Mouse (Mus musculus) mature B cell (primary cell): ENCODE data around the gene Nub1.

Source experiments
- in situ Hi-C: fragments of 300-500 bp; cut with MboI; formaldehyde crosslinking; loops from 2 replicates; pipeline ENCODE4 v1.14.3; 2019

Gene Nub1

DNA sequence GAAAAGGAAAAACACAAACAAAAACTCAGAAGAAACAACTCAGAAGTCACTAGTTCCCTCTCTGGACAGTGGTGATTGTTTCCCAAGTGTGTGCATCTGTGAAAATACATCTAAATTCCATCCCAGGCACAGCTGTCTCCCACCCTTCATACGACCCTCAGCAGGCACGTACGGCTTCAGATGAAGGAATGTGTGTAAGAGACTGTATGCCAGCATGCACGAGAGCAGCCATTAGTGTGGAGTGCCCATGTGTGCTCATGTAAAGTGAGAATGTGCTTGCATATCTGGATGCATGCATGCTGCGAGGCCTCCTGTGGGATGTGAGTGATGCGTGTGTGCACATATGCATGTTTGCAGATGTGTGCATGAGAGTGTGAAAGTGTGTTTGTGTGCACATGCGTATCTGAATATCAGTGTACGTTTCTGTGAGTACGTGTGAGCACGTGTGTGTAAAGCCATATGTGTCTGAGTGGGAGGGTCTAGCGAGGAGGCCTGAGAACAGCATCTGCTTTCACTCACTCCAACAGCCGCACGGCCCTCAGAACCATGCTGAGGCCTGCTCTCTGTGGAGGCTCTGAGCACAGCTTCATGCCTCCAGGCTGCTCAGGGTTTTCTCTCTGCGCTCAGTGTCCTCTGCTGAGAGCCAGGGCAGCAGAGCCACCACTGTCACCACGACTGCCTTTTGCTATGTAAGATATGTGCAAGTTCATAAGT lies 56.0 kb downstream of the Nub1 start:
- in situ Hi-C loops = no loop called here

DNA sequence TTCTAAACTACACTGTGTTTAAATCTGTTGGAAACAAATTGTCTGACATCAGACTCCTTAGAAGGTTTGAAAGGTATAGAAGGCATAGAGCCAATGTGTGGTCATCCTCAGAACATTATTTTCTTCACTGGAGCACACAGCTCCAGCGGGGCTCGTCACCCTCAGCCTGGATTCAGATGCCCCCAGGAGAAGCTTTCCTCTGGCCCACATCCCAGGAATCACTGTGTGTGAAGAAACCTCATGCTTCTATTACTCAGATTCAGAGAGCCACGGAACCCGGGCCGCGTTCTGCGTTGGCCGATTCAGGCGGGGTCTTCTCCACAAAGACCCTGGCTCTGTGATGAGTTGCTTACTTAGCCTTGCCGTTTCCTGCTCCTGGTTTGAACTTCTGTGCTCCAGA lies 58.6 kb downstream of the Nub1 start:
- in situ Hi-C loops = no loop called here

DNA sequence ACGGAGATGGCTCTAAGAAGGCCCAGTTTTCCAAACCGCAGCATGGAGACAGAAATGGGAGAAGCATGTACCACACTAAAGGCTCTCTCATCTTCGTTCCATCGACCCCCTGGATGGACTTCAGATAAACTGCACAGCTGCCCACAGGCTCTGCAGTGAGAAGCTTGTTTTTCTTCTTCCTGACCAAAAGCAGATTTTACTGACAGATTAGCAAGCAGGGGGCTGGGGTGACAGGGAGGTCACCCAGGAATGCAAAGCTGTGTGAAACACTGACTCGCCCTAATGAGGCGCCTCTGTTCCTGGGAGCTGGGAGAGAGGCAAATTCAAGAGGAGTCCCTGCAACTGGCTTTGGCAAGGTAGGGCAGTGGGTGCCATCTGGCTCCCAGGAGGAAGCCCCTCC lies 62.2 kb downstream of the Nub1 start:
- in situ Hi-C loops = no loop called here

DNA sequence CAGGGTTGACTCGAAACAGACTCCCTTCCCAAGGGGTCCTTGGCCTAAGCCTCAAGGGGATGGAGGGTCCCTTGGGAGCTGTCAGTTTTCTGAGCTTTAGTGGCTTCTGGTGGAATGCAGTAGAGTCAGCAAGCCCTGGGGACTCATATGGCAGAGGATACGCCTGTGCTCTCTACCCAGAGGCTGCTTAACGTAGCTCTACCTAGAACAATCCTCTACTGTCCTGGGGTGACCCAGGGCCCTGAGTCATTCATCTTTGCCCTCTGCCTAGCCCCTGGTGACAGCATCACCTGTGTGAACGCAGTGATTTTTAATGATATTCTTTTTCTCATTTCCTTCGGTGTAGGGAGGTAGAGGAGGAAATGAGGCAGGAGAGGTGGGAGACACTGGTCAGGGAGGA lies 64.4 kb downstream of the Nub1 start:
- in situ Hi-C loops = loop anchor here (10.0 kb wide), 1 partner anchor 65 kb away; the partner anchor contains the start of gene Nub1

DNA sequence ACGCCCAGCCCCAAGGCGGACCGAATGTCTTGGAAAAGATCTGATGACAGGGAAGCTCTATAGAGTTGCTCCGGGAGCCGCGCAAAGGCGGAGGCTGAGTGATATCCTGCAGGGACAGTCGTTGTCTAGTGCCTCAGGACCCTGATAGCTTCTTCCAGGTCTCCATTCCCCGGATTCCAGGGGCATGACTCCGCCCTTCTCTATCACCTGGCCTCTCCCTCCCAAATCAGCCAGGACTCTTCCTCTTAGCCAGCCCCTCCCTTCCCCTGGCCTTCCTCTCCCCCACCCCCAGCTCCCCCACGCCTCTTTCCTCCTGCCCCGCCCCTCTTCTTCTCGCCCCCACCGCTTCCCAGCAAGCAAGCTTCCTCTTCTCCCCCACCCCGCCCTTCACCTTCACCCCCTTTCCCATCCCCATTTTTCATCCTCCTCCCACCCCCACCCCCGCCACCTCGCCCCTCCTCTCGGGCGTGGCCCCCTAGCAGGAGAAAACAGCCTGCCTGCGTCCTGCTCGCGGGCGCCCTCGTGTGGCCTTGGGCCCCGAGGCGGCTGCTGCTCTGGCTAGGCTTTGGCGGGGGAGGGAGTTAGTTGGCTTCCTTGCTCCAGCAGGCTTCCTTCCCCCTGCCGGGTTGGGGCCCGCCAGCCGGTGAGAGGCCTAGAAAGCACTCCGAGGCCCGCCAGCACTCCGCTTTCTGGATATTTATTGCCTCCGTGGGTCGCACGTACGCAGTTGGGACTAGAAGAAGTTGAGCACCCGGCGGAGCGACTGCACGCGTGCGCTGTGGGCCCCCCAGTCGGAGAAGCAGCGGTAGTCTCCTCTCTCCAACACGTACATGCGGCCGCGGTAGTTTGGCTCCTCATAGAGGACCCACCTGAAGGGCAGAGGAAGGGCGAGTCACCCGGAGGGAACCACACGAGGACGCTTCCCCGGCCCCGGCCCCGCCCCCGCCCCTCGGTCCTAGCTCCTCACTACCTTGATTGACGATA lies 65.3 kb downstream of the Nub1 start:
- in situ Hi-C loops = loop anchor here (10.0 kb wide), 1 partner anchor 66 kb away; the partner anchor contains the start of gene Nub1

DNA sequence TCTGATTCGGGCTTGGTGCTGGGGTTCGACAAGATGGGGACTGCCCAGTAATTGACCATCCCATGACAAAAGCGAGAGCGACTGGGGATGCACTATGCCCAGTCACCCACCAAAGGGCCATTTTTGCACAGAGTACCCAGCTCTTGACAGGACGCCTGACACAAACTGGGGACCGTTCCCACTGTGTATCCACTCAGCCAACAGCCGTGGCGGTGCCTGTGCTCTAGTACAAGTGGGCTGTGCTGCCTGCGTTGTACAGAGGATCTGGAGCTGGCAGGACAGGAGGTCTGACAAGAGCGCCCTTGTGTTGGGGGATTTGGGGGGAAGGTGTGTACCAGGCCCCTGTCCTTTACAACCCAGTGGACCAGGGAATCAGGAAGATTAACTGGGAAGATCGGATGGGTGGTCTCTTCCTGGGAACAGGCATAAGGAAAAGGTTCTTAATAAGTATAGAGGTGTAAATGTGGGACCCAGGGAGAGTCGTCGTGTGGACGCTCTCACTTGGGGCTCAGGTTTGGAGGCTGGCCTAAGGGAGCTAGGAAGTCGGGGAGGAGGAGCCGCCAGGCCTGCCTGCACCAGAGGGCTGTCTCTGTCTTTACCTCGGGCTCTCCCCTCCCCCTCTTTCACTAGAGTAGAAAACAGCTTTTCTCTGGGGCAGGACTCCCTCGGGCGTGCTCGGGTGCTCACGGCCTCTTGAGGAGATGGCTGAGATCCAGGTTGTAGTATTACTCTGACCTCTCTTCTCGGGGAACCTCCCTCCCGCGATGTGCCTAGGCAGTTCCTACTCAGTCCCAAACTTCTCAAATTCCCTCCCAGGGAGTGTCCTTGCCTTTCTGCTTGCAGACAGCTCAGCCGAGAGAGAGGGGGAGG lies 66.2 kb downstream of the Nub1 start:
- in situ Hi-C loops = loop anchor here (10.0 kb wide), 1 partner anchor 67 kb away; the partner anchor contains the start of gene Nub1

DNA sequence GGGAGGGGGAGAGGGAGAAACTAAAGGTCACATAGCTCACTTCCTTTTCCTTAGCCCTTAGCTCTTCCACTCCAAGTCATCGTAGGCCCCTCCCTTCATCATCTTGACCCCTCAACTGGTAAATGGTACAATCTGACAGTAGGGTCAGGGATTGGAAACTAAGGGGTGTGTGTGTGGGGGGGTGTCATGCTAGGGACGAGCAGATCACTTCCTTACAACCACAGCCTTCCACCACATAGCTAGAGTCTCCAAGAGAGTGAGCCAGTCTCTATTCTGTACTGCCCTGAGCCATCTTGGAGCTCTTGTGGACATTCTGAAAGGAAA lies 66.8 kb downstream of the Nub1 start:
- in situ Hi-C loops = loop anchor here (10.0 kb wide), 1 partner anchor 67 kb away; the partner anchor contains the start of gene Nub1

DNA sequence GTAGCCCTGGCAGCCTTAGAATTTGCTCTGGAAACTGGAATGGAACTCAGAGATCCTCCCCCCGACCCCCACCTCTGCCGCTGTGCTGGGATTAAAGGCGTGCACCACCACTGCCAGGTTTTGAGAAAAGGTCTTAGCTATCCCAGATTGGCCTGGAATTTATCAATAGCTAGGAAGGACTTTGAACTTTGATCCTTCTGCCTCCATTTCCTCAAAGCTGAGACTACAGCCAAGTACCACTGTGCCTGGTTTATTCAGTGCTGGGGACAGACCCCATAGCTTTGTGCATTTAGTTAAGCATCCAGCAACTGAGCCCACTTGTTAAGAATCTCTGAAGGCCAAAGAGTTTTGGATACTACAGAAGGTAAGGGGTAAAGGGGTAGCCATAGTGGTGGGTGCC lies 71.6 kb downstream of the Nub1 start:
- in situ Hi-C loops = loop anchor here (10.0 kb wide), 1 partner anchor 72 kb away; the partner anchor contains the start of gene Nub1

DNA sequence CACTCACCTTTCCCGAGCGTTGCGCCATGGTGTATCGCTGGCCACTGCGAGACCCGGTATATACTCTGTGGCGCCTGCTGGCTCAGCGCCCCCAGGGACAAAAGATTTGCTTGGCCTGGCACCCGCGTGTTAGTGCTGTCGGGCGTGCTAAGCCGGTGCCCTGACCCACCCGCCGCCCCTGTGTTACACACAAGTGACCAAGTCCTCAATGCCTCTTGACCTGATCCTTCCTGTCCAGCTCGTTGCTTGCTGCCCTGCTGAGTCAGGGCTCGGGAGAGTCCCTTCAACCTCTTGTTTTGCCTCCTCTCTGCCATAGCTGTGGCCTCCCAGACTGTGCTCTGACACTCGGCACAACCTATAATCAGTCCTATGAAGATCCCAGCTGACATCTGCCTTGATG lies 72.5 kb downstream of the Nub1 start, which contains the start of gene Crygn:
Gene Crygn (minus strand): TSS at position 193 of the 400 bp plus-strand sequence.
- in situ Hi-C loops = loop anchor here (10.0 kb wide), 1 partner anchor 73 kb away; the partner anchor contains the start of gene Nub1
